Comparison of ENCODE assay signal across 8 mouse cellular contexts in the genomic region with DNA sequence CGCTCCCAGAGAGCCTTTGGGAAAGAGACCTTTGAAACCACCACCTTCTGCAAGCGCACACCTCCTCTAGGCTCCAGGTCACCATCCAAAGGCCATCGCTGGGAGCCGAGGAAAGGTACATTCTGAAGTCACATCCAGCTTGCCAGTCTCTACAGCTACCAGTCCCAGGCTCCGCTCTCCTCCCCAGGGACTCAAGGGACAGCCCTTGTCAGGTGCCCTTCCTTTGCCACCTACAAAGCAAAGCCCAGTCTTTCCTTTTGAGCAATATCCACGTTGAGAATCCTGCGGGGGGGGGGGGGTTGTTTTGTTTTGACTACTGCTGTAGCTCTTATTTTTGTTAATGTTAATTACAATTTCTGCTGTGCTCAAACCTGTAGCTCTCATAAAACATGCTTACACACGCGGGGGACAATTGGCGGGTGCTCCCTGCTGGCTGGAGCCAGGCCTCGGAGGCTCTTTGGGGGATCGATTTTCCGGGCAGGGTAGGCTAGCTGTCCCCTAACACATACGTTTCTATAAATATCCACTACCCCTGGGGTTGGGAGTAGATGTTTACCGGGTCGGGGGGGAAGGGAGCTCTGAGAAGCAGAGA. TPM values are rescaled to one million over a fixed set of nuclear protein-coding genes. Genes with fewer than 3 reads are reported as not detected.
A peak's percentile ranks its signal among the peaks of the same experiment; 100 is the strongest.
DNase-seq lines count a peak whose midpoint lies in the region; ATAC-seq and TF ChIP-seq lines count a peak whose summit lies in the region.

No protein-coding gene starts in this region.

- no peaks in the 10 kb centered on the region for H3K27me3 ChIP-seq in C2C12 (ENCODE audit: control insufficient read depth, insufficient read depth, insufficient read length)
- H3K27me3 ChIP-seq in embryonic facial prominence, embryonic 14.5 days (replicated peaks; ENCODE audit: control insufficient read depth, insufficient read depth, low read length), result no peaks in the 10 kb centered on the region
- no peaks in the 10 kb centered on the region for H3K27me3 ChIP-seq in intestine, embryonic 16.5 days (replicated peaks; ENCODE audit: control insufficient read depth, insufficient read depth, low read length)

- peak overlapping the region; percentile 95 for H3K27ac ChIP-seq in embryonic facial prominence, embryonic 14.5 days (replicated peaks; ENCODE audit: low read depth, low read length)
- H3K27ac ChIP-seq in intestine, embryonic 16.5 days (ENCODE audit: low read length), result peak overlapping the region; percentile 96

- H3K36me3 ChIP-seq in C2C12 (ENCODE audit: control insufficient read depth, insufficient read depth), result peaks cover 32% of the 10 kb centered on the region
- H3K36me3 ChIP-seq in embryonic facial prominence, embryonic 14.5 days (ENCODE audit: control insufficient read depth, insufficient read depth, low read length), result peaks cover 29% of the 10 kb centered on the region
- H3K36me3 ChIP-seq in intestine, embryonic 16.5 days (ENCODE audit: control insufficient read depth, insufficient read depth, low read length), result no peaks in the 10 kb centered on the region

- peak overlapping the region; percentile 72 for H3K4me3 ChIP-seq in C2C12 (ENCODE audit: insufficient read depth, poor library complexity, severe bottlenecking)
- H3K4me3 ChIP-seq in embryonic facial prominence, embryonic 14.5 days (ENCODE audit: low read depth, low read length), result peak overlapping the region; percentile 74
- H3K4me3 ChIP-seq in intestine, embryonic 16.5 days (ENCODE audit: low read length), result peak overlapping the region; percentile 78

- ATAC-seq in embryonic facial prominence, embryonic 14.5 days (ENCODE audit: low read depth), result 0 out of 2 replicates have a peak, but pooled peaks have one; percentile 1
- ATAC-seq in intestine, embryonic 16.5 days, result 0 out of 2 replicates have a peak, but pooled peaks have one; percentile 8
- ATAC-seq in monocyte, adult 5-6 weeks (replicated peaks; ENCODE audit: insufficient number of reproducible peaks, low FRiP score, low TSS enrichment, poor library complexity, severe bottlenecking), result no peak

- 9% methylated on average over 16 of the region's 16 CpGs for WGBS in embryonic facial prominence, embryonic 14.5 days
- 9% methylated on average over 16 of the region's 16 CpGs for WGBS in intestine, embryonic 16.5 days

- peaks cover 62% of the 10 kb centered on the region for H3K79me2 ChIP-seq in C2C12 (ENCODE audit: control insufficient read depth, insufficient read depth)

- H3K4me2 ChIP-seq in embryonic facial prominence, embryonic 14.5 days (ENCODE audit: low read depth, low read length), result peak overlapping the region; percentile 83
- H3K4me2 ChIP-seq in intestine, embryonic 16.5 days (ENCODE audit: low read depth, low read length), result peak overlapping the region; percentile 54

- H3K9me3 ChIP-seq in embryonic facial prominence, embryonic 14.5 days (ENCODE audit: control insufficient read depth, low read length), result no peaks in the 10 kb centered on the region
- no peaks in the 10 kb centered on the region for H3K9me3 ChIP-seq in intestine, embryonic 16.5 days (ENCODE audit: control insufficient read depth, low read length)

- peaks cover 25% of the 10 kb centered on the region for H3K4me1 ChIP-seq in embryonic facial prominence, embryonic 14.5 days (ENCODE audit: control insufficient read depth, insufficient read depth, low read length)
- H3K4me1 ChIP-seq in intestine, embryonic 16.5 days (ENCODE audit: control insufficient read depth, insufficient read depth, low read length), result peaks cover 33% of the 10 kb centered on the region

- H3ac ChIP-seq in C2C12 (ENCODE audit: control insufficient read depth, insufficient read length, low read depth), result peak overlapping the region; percentile 99

- H3K9ac ChIP-seq in embryonic facial prominence, embryonic 14.5 days (ENCODE audit: low read depth, low read length), result peak overlapping the region; percentile 99
- H3K9ac ChIP-seq in intestine, embryonic 16.5 days (ENCODE audit: low read depth, low read length), result peak overlapping the region; percentile 99

- intact Hi-C loops in gastrocnemius, postnatal 36 days (cut with DNase I), result loop anchor here (5.0 kb wide), 2 partner anchors 150 to 225 kb away; no protein-coding TSS in a partner anchor

- peak; percentile 38 for DNase-seq in gastrocnemius, adult 18-20 months (ENCODE audit: low spot score)
- DNase-seq in gastrocnemius, postnatal 36 days, result no peak
- DNase-seq in embryonic facial prominence, embryonic 14.5 days (ENCODE audit: low spot score), result peak; percentile 34
- DNase-seq in lung, postnatal 25 days (ENCODE audit: low spot score), result peak; percentile 14
- DNase-seq in frontal cortex, postnatal 25 days (ENCODE audit: low spot score in 2 of 2), result no peak

- H3K79me3 ChIP-seq in C2C12 (ENCODE audit: low read depth), result peaks cover 54% of the 10 kb centered on the region

- TF ChIP-seq CTCF in C2C12 (IDR thresholded peaks at IDR 0.05; ENCODE audit: control insufficient read depth, insufficient read depth, insufficient read length), result no peak

TF ChIP-seq in C2C12, 6 proteins besides CTCF, POLR2A, EP300 and RAD21:
- no peak for TF ChIP-seq MYOG (IDR thresholded peaks at IDR 0.05; ENCODE audit: control insufficient read depth, extremely low read depth, insufficient read length)
- no peak for TF ChIP-seq FOSL1 (IDR thresholded peaks at IDR 0.05; ENCODE audit: insufficient read depth, low read length, poor library complexity, severe bottlenecking)
- TF ChIP-seq MAX (IDR thresholded peaks at IDR 0.05), result no peak
- no peak for TF ChIP-seq MYOD1 (IDR thresholded peaks at IDR 0.05; ENCODE audit: control insufficient read depth, insufficient read length, low read depth)
- no peak for TF ChIP-seq USF1 (IDR thresholded peaks at IDR 0.05; ENCODE audit: low read depth)
- TF ChIP-seq CEBPB (IDR thresholded peaks at IDR 0.05; ENCODE audit: low read depth), result no peak

RNA-seq across cellular contexts. Expression of gene Dyrk2, which starts 2.6 kb away (rescaled TPM):
- total RNA-seq in gastrocnemius, adult 18-20 months (2021), result 10 to 100 TPM; 63.8 to 88.7 TPM
- total RNA-seq in gastrocnemius, postnatal 36 days (2021), result 10 to 100 TPM; 42.0 to 47.1 TPM
- 11.2 TPM for polyA plus RNA-seq in C2C12 (2012; fragmentation: generic; extraction: Trizol)
- 13.1 and 14.7 TPM in 2 replicates for polyA plus RNA-seq in embryonic facial prominence, embryonic 14.5 days (2014; fragmentation: Nextera tagmentation; extraction: Ambion mirVana)
- polyA plus RNA-seq in intestine, embryonic 16.5 days (2015; fragmentation: Nextera tagmentation; extraction: Ambion mirVana), result 7.2 and 8.0 TPM in 2 replicates
- 54.2 to 64.6 TPM (median 61.5 TPM) in 3 replicates for total RNA-seq in monocyte, adult 5-6 weeks (2017)

Comparison
In these comparisons a context has a peak if more than half of its experiments do, and no peak if none do; other contexts are left out.
1. DNase-seq: peak in gastrocnemius, adult 18-20 months (single experiment), embryonic facial prominence, embryonic 14.5 days (single experiment) and lung, postnatal 25 days (single experiment); none in gastrocnemius, postnatal 36 days (0 of 2) and frontal cortex, postnatal 25 days (0 of 2).
2. Peak in every context shown above with its lines, with median percentiles within 50 percentile points of each other: H3K4me3 ChIP-seq.